Mouse (Mus musculus) cerebellum, adult 2 months (tissue): Measurements from ENCODE around the gene Mrpl44.

Experiments used
- CTCF ChIP-seq: fragments of 200-500 bp; IDR thresholded peaks from 2 replicates; pipeline ENCODE4 v1.5.1; 2011; ENCODE audit warnings: low read depth, mild to moderate bottlenecking, control low read depth, low read length, moderate library complexity, borderline replicate concordance; ENCODE audit not compliant: insufficient read depth
- POLR2A ChIP-seq: fragments of 200-500 bp; IDR thresholded peaks from 2 replicates; pipeline ENCODE4 v1.6.1; 2011; ENCODE audit warnings: low read length, control low read depth, borderline replicate concordance; ENCODE audit not compliant: insufficient read depth

GRCm38 (mm10) chr1:79742949-79743348 is 32.9 kb upstream of the Mrpl44 start:
- TF ChIP-seq CTCF (no peak), POLR2A (no peak)
